Mouse (Mus musculus) embryo, embryonic 10.5 days (tissue): ENCODE results near the gene Tob2.

Experiments used
- DNase-seq: peaks from one replicate; pipeline ENCODE4 v3.0.0-alpha.2; 2015; ENCODE audit warnings: low spot score

Tob2 gene

GRCm38 (mm10) chr15:81858517-81859329, at the start of gene Tob2:
Tob2 (minus strand) TSS chr15:81858796.
- DNase-seq, result peak; percentile 69

DNA sequence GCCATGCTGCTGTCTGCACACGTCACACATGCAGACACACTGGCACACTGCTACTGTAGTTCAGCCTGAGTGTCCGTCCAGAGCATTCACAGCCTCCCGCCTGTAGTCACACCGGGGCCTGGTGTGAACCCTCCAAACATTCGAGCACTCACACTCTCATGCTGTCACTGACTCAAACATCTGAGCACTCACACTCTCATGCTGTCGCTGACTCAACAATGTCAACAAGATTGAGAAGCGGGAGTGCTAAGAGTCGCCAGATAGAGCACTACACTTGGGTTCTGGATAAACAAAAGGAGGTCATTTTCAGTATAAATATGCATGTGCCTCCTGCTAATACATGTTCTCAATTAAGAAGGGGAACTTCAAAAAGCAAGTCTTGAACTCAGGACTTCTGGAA, 49.4 kb upstream of the Tob2 start:
- DNase-seq, result no peak

DNA sequence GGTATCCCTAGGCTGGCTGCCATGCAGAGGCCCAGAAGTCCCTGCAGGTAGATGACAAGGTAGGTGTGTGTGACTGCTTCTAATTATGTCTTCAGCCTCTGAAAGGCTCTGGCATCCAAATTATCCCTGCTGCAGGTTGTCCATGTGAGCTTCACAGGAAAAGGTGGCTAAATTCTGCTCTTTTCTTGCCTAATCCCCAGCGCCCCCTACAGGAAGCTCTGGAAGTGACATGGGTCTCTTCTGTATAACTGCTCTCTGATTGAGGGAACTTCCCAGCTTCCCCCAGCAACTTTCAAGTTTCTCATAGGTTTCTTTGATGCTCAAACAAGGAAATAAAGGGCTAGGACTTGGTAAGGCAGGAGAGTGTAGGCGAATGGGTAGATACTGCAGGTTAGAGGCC, 46.3 kb upstream of the Tob2 start:
- peak; percentile 79 for DNase-seq

DNA sequence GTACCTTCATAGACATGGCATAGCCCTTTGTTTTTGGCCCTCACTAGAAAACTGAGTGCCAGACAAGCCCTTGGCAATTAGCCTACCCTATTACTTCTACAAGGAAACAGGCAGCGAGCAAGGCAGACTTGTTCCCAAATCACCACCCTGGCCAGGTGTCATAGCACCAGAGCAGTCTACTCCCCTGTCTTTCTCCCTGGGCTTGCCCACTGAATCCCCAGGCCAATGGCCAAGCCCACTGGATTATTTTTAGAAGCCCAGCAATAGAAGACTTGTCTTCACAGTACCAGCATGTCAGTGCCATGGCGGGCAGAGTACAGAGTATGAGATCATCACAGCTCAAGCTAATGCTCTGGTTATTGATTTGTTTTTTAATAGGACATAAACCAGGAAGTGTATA, 40.2 kb upstream of the Tob2 start:
- no peak for DNase-seq

DNA sequence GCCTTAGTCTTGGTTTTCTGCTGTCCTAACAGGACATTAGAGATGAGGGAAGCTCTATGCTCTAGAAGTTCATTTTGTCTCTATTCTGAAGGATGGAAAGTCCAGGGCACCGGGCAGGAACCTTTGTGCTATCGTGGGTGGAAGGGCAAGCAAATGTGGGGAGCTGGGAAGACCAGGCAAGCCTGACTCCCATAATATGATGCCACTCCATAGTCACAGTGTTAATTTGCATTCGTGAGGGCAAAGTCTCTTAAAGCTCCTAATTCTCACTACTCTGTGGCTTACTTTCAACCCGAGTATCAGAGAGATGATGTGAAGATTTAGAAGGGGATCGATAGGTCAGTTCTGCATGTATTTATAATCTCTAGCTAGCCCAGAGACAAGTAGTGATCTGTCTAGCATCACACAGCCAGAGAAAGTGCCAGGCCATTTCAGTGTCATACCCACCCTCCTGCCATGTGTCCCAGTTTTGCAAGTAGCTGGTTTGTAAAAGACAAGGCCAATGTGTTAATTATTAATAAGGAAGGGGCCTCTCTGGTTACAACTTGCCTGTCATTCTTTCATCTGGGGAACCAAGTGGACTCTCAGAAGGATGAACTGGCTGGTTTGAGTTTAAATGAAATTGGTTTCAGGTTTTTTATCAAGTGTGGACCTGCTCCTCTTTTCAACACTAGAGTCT, 39.1 kb upstream of the Tob2 start:
- DNase-seq, result no peak

DNA sequence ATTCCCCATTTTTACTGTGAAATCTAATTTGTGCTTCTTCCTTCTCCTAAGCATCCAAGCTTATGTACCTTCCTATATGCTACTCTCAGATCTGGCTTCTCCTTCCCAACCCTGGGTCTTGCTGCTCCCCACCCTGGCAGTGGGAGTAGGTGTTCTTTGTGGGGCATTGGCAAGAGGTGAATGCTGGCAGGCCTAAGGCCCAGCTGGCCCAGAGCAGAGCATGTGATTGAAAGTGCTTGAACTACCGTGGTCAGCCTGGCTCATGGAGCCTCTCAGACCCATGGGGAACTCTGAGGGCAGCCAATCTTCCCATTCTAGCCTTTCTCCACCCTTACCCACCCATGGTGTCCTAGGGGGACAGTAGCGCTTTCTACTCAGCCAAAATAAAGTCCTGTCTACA, 37.8 kb upstream of the Tob2 start:
- no peak for DNase-seq

DNA sequence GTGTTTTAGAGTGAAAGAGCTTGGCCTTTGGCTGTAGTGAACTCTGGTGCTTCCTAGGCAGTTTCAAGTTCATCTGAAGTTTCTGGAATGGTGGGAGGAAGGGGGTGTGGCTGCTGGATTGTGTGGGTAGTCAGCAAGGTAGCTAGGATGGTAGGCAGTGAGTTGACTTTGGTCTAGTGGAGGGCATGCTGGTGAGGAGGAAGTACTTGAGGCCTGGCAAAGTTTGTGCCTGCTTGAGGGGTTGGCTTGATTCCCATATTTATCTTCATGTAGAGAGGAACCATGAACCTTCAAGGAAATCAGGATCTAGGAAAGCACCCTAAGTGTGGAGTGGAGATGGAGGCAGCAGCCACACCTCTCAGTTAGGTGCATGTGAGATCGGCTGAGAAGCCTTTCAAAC, 35.4 kb upstream of the Tob2 start:
- no peak for DNase-seq

- DNase-seq, result no peak
Measured at GRCm38 (mm10) chr15:81891822-81892580, 33.4 kb upstream of the Tob2 start.

GRCm38 (mm10) chr15:81891140-81891802, 32.7 kb upstream of the Tob2 start:
- no peak for DNase-seq

GRCm38 (mm10) chr15:81889175-81889574, 30.6 kb upstream of the Tob2 start:
- no peak for DNase-seq

DNA sequence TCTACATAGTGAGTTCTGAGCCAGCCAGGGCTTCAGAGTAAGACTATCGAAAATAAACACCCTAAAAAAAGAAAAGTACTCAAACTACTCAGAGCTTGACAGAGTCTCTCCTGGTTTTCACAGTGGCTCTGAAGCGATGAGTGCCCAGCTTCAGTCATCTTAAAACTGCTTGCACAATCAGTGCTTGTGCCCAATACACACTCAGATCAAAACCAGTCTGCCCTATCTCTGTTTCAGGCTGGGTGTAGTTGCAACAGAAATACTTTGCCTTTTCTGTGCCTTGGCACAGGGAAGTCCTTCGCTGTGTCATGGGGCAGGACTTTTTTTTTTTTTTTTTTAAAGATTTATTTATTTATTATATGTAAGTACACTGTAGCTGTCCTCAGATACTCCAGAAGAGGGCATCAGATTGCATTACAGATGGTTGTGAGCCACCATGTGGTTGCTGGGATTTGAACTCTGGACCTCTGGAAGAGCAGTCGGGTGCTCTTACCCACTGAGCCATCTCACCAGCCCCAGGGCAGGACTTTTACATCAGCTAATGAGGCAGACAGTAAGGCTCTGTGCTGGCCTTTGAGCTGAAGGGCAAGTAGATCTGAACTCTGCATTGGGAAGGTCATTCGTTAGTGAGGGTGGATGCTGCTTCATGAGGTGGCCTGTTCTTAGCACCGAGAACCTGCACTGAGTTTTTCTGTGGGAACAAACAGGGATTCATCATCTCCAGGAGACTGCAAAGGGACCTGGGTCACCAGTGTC, 28.4 kb upstream of the Tob2 start:
- DNase-seq, result no peak

- DNase-seq, result peak; percentile 9
Measured at GRCm38 (mm10) chr15:81885418-81885934, 26.9 kb upstream of the Tob2 start.

DNA sequence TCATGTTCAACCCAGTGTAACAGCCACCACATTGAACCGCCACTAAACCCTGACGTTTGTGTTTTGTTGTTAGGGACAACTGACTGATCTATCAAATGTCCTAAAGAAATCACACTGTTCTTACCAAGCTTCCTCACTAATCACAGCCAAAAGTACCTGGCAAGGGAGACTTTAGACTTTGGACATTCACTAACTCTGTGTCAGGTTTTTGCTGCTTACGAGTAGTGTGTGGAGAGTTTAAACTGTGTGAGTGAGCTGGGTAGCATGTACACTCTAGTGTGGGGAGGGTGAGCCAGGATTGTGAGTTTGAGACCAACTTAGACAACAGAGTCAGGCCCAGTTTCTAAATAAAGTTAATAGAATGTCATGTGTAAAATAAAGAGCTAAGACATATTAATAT, 23.8 kb upstream of the Tob2 start:
- DNase-seq, result no peak

DNA sequence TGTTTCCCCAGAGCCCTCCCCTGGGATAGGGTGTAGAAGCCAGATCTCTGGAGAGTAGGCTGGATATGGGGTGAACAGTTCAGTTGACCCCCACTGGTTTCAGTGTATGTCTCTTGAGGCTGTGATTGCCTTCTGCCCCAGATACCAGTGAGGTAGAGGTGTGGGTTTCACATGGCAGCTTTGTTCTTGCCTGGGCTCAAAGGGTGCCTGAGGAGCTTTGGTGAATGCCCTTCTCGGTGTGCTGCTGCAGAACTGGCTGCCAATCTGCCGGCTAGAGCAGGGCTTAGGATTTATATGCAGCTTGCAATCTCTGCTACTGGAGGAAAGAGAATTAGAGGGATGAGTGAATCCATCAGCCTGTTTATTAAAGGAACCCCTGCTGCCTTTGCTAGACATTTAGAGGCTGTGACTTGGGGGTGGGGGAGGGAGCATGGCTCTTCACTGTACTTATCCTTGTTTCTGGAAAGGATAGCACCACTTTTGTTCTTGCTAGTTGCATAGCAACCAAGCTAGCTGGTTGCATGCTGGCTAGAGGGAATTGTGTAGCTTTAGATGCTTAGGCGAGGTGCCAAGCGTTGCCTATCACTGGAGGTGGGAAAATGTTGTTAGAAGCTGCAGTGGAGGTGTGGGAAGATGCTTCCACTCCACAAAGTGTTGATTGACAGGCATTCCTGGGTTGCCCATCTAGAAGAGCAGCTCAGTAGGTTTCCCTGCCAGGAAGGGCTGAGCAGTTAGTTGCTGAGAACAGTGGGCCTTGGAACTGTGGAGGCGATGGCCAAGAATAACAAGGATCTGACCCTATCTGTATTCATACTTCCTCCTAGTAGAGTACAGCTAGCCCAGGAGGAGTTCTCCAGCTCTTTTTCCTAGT, 21.2 kb upstream of the Tob2 start:
- DNase-seq, result no peak

DNA sequence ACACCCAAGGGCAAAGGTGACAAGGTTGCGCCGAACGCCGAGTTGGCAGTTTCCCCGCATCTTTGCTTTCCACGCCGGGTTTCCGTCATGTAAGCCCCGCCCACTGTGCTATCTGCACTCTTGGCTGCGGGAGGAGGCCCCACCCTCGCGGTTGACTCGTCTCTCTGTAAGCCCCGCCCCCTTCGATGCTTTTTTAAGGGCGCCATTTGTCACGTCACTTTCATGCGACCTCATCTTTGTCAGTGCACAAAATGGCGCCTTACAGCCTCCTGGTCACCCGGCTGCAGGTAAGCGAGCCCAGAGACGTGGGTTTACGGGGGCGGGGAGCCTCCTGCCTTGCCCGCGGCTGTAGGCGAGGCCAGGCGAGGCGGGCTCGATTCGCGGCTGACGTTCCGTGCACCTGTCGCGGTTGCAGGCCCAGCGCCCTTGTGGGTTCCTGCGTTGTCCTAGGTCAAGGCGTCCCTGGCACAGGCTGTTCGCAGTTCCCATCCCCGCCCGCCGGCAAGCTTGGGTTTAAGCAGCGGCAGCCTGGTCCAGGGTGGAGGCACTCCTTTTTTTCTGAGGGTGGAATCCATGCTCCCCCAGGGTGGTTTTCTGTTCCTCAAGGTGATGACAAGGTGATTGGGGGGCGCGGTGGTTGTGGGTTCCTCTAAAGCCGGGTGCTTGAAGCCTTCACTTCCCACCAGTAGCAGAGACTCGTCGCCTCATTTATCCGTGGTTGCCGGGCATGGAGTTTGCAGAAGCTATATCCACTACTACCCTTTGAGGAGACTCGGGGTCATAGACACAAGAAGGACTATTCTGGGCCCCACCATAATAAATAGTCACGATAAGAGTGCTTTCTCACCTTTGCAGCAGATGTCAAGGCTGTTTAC, 13.9 kb upstream of the Tob2 start, which contains the start of gene Aco2:
Gene Aco2 (plus strand): TSS at position 48 of the 875 bp plus-strand sequence.
- DNase-seq, result peak; percentile 100

GRCm38 (mm10) chr15:81871604-81872261, 13.1 kb upstream of the Tob2 start, which contains the start of gene Phf5a:
Phf5a (minus strand) TSS chr15:81871911.
- peak; percentile 98 for DNase-seq

DNA sequence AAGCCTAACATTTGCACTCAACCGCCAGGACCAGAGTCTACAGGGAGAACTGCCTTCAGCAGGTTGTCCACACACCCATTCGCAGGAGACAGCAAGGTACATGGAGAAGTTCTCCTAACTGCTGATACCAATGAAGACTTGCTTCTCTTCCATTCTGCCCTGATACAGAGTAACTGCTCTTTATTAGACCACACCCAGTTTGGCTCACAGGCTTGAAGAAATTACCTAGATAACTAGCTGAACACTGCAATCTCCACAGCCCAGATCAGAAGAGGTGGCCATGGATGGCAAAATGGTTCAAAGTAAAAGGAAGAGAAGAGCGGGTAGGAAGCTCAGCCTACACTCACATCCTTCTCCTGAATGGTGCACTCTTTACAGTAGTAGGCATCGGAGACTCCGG, 11.4 kb upstream of the Tob2 start:
- DNase-seq, result no peak

- no peak for DNase-seq
Measured at GRCm38 (mm10) chr15:81864238-81864637, 5.6 kb upstream of the Tob2 start.
